Mouse (Mus musculus) midbrain, embryonic 16.5 days (tissue): ENCODE measurements at regions not wholly inside any gene's neighbourhood (a gene's known extent, or its start where the extent isn't known, plus 50 kb on each side); places are given as distances from the start of the nearest gene placed in this dataset.

ENCODE experiments used
- ATAC-seq: fragments of 200-750 bp; cut with Nextera tagmentation; 2 replicates; pipeline ENCODE4 v1.8.0; 2017; ENCODE audit warnings: moderate TSS enrichment
- H3K27ac ChIP-seq: fragments of 300-500 bp; sonication (generic); 2 replicates; pipeline ENCODE4 v1.5.1; 2014; ENCODE audit warnings: mild to moderate bottlenecking, low read length, mixed read lengths
- H3K27me3 ChIP-seq: fragments of 300-500 bp; sonication (generic); 2 replicates; pipeline ENCODE4 v1.6.1; 2014; ENCODE audit warnings: low read depth, low read length, mixed read lengths; ENCODE audit not compliant: control insufficient read depth, insufficient read depth
- H3K36me3 ChIP-seq: fragments of 300-500 bp; sonication (generic); 2 replicates; pipeline ENCODE4 v1.6.1; 2014; ENCODE audit warnings: mild to moderate bottlenecking, low read length, moderate library complexity, mixed read lengths; ENCODE audit not compliant: control insufficient read depth, insufficient read depth
- H3K4me1 ChIP-seq: fragments of 300-500 bp; sonication (generic); 2 replicates; pipeline ENCODE4 v1.6.1; 2014; ENCODE audit warnings: mild to moderate bottlenecking, low read length, mixed read lengths; ENCODE audit not compliant: control insufficient read depth, insufficient read depth
- H3K4me2 ChIP-seq: fragments of 300-500 bp; sonication (generic); 2 replicates; pipeline ENCODE4 v1.6.1; 2014; ENCODE audit warnings: mild to moderate bottlenecking, low read length, mixed read lengths
- H3K4me3 ChIP-seq: fragments of 300-500 bp; sonication (generic); 2 replicates; pipeline ENCODE4 v1.5.1; 2014; ENCODE audit warnings: low read depth, mild to moderate bottlenecking, low read length, moderate library complexity, mixed read lengths
- H3K9ac ChIP-seq: fragments of 300-500 bp; sonication (generic); 2 replicates; pipeline ENCODE4 v1.6.1; 2014; ENCODE audit warnings: low read depth, low read length, mixed read lengths
- H3K9me3 ChIP-seq: fragments of 300-500 bp; sonication (generic); replicated peaks from 2 replicates; pipeline ENCODE4 v1.6.1; 2014; ENCODE audit warnings: mild to moderate bottlenecking, low read length, mixed read lengths; ENCODE audit not compliant: control insufficient read depth, poor library complexity, severe bottlenecking
- WGBS: fragments of 180-500 bp; shearing (Covaris S2); extraction: QIAGEN DNeasy Blood & Tissue Kit; methylation state at CpG from one replicate; pipeline ENCODE4 v1.1.7; 2014; 5-methylcytosine and 5-hydroxymethylcytosine counted together

DNA sequence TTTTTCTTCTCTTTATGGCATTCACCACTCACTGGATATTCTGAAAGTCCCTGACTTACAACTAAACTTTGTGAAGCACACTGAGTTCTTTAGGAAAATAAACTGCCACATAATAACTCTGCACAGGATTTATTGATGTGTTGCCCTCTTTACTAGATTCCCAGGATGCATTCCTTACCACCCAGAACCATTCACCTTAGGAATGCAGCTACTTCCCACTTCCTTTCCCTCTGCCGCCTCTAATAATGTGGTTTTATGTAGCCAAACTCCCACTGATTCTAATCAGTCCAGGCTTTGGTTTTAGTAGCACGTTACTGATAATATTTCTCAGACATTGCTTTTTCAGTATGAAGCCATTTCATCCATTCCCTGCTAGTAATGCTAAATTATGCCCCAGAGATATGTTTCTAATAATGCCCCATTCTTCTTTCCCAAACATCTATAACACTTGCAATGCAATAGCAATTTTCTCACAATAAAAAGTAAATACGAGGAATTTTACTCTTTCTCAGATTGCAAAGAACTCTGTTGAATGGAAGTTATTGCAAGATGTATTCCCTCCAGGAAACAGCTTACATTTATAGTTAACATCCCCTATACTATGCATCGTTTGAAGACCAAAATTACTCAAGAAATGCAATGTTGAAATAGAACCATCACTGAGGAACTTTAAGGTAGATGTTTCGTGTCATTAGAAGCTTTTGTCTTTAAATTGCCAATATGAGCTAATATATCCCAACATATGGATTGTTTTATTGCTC, 145.2 kb upstream of the Zpld1 start:
- no peaks in the 10 kb centered on the region for H3K9me3 ChIP-seq
- ATAC-seq, result no peak
- H3K4me2 ChIP-seq, result no peak overlapping the region
- no peak overlapping the region for H3K27ac ChIP-seq
- H3K36me3 ChIP-seq, result no peaks in the 10 kb centered on the region
- H3K4me3 ChIP-seq, result no peak overlapping the region
- H3K27me3 ChIP-seq, result no peaks in the 10 kb centered on the region
- no peaks in the 10 kb centered on the region for H3K4me1 ChIP-seq
- 82% methylated on average over 5 of the region's 5 CpGs for WGBS
- H3K9ac ChIP-seq, result no peak overlapping the region

GRCm38 (mm10) chr16:55435139-55435968, 137.6 kb upstream of the Zpld1 start:
- no peak for ATAC-seq
- 48% methylated on average over 4 of the region's 4 CpGs for WGBS
- H3K27ac ChIP-seq, result no peak overlapping the region

DNA sequence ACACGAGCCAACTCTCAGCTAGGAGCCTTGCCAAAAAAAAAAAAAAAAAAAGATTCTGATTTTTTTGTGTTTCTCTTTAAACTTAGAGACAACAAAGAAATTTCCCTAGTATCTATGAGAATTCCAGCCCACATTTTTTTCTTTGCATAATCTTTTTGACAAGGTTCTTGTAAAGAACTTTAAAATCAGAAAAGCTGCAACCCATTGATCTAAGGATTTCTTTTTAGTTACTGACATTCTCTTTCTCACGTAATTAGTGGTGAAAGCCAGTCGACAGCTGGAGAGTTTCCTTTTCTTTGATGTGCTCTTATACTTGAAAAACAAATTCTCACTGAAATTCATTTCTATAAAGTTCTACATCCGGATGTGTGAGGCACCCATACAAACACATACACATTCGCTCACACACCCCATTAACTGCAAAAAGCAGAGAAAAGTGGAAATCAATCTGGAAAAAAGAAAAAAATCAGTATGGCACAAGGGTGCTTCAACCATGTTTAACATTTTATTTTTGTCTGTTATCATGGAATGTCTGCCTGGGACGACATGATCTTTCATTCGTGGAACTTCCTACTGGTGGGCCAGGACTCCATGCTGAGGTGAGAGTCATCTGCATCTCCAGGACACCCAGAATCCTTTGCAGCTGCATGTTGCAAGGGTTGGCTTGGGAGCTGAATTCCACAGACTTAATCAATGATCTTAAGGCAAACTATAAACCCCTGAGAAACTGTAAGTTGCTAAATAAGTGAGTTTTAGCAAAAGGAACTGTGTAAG, 124.0 kb upstream of the Zpld1 start:
- no peak for ATAC-seq
- H3K4me3 ChIP-seq, result no peak overlapping the region
- H3K4me2 ChIP-seq, result no peak overlapping the region
- no peaks in the 10 kb centered on the region for H3K9me3 ChIP-seq
- H3K9ac ChIP-seq, result no peak overlapping the region
- H3K36me3 ChIP-seq, result no peaks in the 10 kb centered on the region
- 17% methylated on average over 7 of the region's 7 CpGs for WGBS
- H3K27ac ChIP-seq, result no peak overlapping the region; the same call in 1 of the 2 replicates
- no peaks in the 10 kb centered on the region for H3K27me3 ChIP-seq
- H3K4me1 ChIP-seq, result no peaks in the 10 kb centered on the region

More at GRCm38 (mm10) chr16:55435139-55435968, 137.6 kb upstream of the Zpld1 start:
- Histone ChIP-seq H3K27me3 (no peaks in the 10 kb centered on the region), H3K4me3 (no peak overlapping the region), H3K9me3 (no peaks in the 10 kb centered on the region), H3K4me1 (no peaks in the 10 kb centered on the region), H3K36me3 (no peaks in the 10 kb centered on the region), H3K4me2 (no peak overlapping the region), H3K9ac (no peak overlapping the region)

DNA sequence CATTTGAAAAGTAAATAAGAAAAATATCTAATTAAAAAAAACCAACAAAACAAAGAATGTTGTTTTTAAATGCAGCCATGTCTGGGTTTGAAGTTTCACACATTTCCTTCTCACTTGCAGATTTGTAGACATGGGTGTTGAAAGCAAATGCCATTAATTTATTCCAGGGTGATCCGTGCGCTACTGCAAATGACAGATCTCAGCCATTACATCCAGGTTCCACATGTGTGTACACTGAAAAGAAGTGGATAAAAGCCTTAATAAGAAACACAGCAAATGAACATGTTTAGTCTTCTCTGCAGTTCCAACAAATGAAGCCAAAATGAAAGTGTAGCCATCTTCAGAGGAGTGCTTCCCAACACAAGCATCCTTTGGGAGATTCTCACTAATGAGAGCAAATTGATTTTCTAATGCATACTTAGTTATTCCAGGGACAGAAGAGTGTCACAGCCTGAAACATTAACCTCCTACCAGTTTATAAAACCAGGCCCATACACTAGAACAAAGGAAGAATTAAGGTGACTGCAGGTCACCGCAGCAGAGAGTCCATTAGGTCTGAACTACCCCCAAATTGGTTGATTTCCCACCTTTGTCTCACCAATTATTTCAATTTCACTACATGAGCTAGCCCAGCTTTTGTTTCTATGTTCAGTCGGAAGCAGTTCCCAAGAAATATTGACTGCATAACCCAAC, 123.2 kb upstream of the Zpld1 start:
- peak overlapping the region; percentile 4 for H3K27ac ChIP-seq
- H3K36me3 ChIP-seq, result no peaks in the 10 kb centered on the region
- H3K9ac ChIP-seq, result no peak overlapping the region
- peak; percentile 45; the same call in 1 of the 2 replicates for ATAC-seq
- no peak overlapping the region for H3K4me2 ChIP-seq
- 50% methylated on average over 4 of the region's 4 CpGs for WGBS
- no peak overlapping the region for H3K4me3 ChIP-seq
- H3K4me1 ChIP-seq, result no peaks in the 10 kb centered on the region
- no peaks in the 10 kb centered on the region for H3K9me3 ChIP-seq
- no peaks in the 10 kb centered on the region for H3K27me3 ChIP-seq

DNA sequence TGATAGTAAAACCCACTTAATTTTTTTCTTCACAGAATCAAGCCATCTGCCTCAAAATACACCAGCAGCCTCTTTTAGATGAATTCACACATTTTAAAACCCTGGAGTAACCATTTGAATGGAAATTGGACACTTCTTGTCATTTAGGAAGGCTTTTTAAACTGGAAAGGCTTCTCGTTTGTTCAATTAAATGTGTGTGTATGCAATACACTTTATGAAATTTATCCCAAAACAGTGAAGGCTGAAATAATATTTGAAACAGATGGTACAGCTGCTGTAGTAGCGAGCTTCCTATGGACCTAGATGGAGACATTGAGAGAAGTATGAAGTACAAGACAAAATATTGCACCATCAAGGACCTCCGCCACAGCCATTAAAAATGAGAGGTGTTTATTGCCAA, 121.1 kb upstream of the Zpld1 start:
- H3K36me3 ChIP-seq, result no peaks in the 10 kb centered on the region
- no peak overlapping the region for H3K4me2 ChIP-seq
- H3K27me3 ChIP-seq, result no peaks in the 10 kb centered on the region
- no peak for ATAC-seq
- H3K9me3 ChIP-seq, result no peaks in the 10 kb centered on the region
- H3K4me1 ChIP-seq, result no peaks in the 10 kb centered on the region
- no peak overlapping the region for H3K9ac ChIP-seq
- 86% methylated on average over 3 of the region's 3 CpGs for WGBS
- H3K27ac ChIP-seq, result no peak overlapping the region
- H3K4me3 ChIP-seq, result no peak overlapping the region

GRCm38 (mm10) chr16:55400818-55401217, 103.0 kb upstream of the Zpld1 start:
- Histone ChIP-seq H3K4me3 (no peak overlapping the region), H3K9me3 (no peaks in the 10 kb centered on the region), H3K36me3 (no peaks in the 10 kb centered on the region), H3K9ac (no peak overlapping the region), H3K27me3 (no peaks in the 10 kb centered on the region), H3K4me2 (no peak overlapping the region), H3K27ac (no peak overlapping the region), H3K4me1 (no peaks in the 10 kb centered on the region)
- no peak for ATAC-seq

GRCm38 (mm10) chr16:55394864-55395263, 97.1 kb upstream of the Zpld1 start:
- no peak overlapping the region for H3K9ac ChIP-seq
- no peaks in the 10 kb centered on the region for H3K4me1 ChIP-seq
- H3K4me3 ChIP-seq, result no peak overlapping the region
- no peak for ATAC-seq
- H3K36me3 ChIP-seq, result no peaks in the 10 kb centered on the region
- H3K27me3 ChIP-seq, result no peaks in the 10 kb centered on the region
- no peak overlapping the region for H3K27ac ChIP-seq
- no peak overlapping the region for H3K4me2 ChIP-seq
- 76% methylated on average over 3 of the region's 3 CpGs for WGBS
- no peaks in the 10 kb centered on the region for H3K9me3 ChIP-seq

GRCm38 (mm10) chr16:55390400-55390799, 92.6 kb upstream of the Zpld1 start:
- 91% methylated on average over 7 of the region's 7 CpGs for WGBS
- Histone ChIP-seq H3K9ac (no peak overlapping the region), H3K36me3 (no peaks in the 10 kb centered on the region), H3K27me3 (no peaks in the 10 kb centered on the region), H3K4me3 (no peak overlapping the region), H3K27ac (no peak overlapping the region), H3K4me1 (no peaks in the 10 kb centered on the region), H3K9me3 (no peaks in the 10 kb centered on the region), H3K4me2 (no peak overlapping the region)
- no peak for ATAC-seq
